Mouse (Mus musculus) heart, postnatal 0 days (tissue): Measurements from ENCODE around the gene March10. TPM values are rescaled to one million over a fixed set of nuclear protein-coding genes. Genes with fewer than 3 reads are reported as not detected.

Source experiments
- ATAC-seq: fragments of 200-750 bp; cut with Nextera tagmentation; 2 replicates; pipeline ENCODE4 v1.8.0; 2017; ENCODE audit warnings: low read depth, moderate number of reproducible peaks, moderate library complexity; ENCODE audit not compliant: insufficient read depth
- DNase-seq: peaks from one replicate; pipeline ENCODE4 v3.0.0-alpha.2; 2016; ENCODE audit warnings: low spot score
- H3K27ac ChIP-seq: fragments of 300-500 bp; sonication (generic); 2 replicates; pipeline ENCODE4 v1.5.1; 2014; ENCODE audit warnings: low read depth, mild to moderate bottlenecking
- H3K27me3 ChIP-seq: fragments of 300-500 bp; sonication (generic); 2 replicates; pipeline ENCODE4 v1.6.1; 2014; ENCODE audit warnings: low read length, mixed read lengths; ENCODE audit not compliant: control insufficient read depth, insufficient read depth
- H3K36me3 ChIP-seq: fragments of 300-500 bp; sonication (generic); replicated peaks from 2 replicates; pipeline ENCODE4 v1.6.1; 2014; ENCODE audit warnings: low read length, mixed read lengths; ENCODE audit not compliant: control insufficient read depth, insufficient read depth
- H3K4me1 ChIP-seq: fragments of 300-500 bp; sonication (generic); 2 replicates; pipeline ENCODE4 v1.6.1; 2014; ENCODE audit warnings: antibody characterized with exemption; ENCODE audit not compliant: control insufficient read depth, insufficient read depth
- H3K4me2 ChIP-seq: fragments of 300-500 bp; sonication (generic); 2 replicates; pipeline ENCODE4 v1.6.1; 2014; ENCODE audit warnings: low read depth, mild to moderate bottlenecking, low read length, moderate library complexity
- H3K4me3 ChIP-seq: fragments of 300-500 bp; sonication (generic); 2 replicates; pipeline ENCODE4 v1.5.1; 2014; ENCODE audit warnings: low read depth, low read length
- H3K9ac ChIP-seq: fragments of 300-500 bp; sonication (generic); replicated peaks from 2 replicates; pipeline ENCODE4 v1.6.1; 2014; ENCODE audit warnings: low read depth, low read length, mixed read lengths
- H3K9me3 ChIP-seq: fragments of 300-500 bp; sonication (generic); replicated peaks from 2 replicates; pipeline ENCODE4 v1.6.1; 2016; ENCODE audit warnings: low read length; ENCODE audit not compliant: control insufficient read depth
- CTCF ChIP-seq: IDR thresholded peaks from 2 replicates; pipeline ENCODE4 v1.5.1; 2016; ENCODE audit warnings: antibody characterized with exemption, control low read depth, low read depth
- EP300 ChIP-seq: IDR thresholded peaks from 2 replicates; pipeline ENCODE4 v1.6.1; 2016; ENCODE audit warnings: antibody characterized with exemption, low read depth
- WGBS: fragments of 180-500 bp; shearing (Covaris S2); extraction: QIAGEN DNeasy Blood & Tissue Kit; methylation state at CpG from one replicate; pipeline ENCODE4 v1.1.7; 2014; 5-methylcytosine and 5-hydroxymethylcytosine counted together
- polyA plus RNA-seq: library from polyadenylated mRNA; unstranded; fragments of >200 nt; fragmentation: Nextera tagmentation; extraction: Ambion mirVana; gene quantifications from 2 replicates; pipeline ENCODE4 v1.2.1, GENCODE M21; 2015
- total RNA-seq: library from RNA; depleted of rRNA; stranded (reverse); fragments of >200 nt; gene quantifications from 2 replicates; pipeline ENCODE4 v1.2.3, GENCODE M21; 2014; ENCODE audit warnings: low replicate concordance

The March10 gene
- total and polyA plus RNA-seq, 2 experiments from 2014 or later = not detected

DNA sequence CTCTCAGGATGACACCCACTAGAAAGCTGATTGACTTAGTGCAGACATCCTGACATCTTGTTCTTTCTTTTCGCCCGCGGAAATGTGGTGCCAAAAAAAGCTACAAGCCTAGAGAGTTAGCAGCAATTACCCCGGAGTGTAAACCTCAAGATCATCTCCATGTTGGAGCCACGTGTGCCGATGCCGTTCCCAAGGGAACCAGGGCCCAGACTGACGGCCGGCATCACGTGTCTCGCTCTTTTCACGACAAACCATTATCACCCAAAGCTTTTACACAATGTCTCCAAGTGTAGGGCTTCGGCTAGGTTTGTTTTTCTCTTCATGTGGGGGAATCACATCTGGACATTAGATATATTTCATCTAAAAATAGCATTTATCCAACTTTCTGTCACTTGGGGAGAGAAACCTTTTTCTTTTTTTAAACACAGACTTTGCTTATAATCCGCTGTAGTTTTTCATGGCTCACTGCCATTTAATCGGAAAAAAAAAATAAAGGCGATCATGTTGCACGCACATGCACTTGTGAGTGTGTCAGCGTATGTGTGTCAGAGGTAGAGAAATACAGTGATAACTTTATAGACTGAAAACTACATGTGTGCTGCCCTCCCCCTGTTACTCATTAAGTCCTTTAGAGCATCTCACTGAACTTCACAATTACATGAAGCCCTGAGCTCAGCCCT lies 39.2 kb upstream of the March10 start:
- peaks cover 39% of the 10 kb centered on the region for H3K4me1 ChIP-seq
- H3K9ac ChIP-seq = no peak overlapping the region
- no peaks in the 10 kb centered on the region for H3K27me3 ChIP-seq
- no peak overlapping the region for H3K4me3 ChIP-seq
- ATAC-seq (peak; percentile 53; the same call in 1 of the 2 replicates), DNase-seq (peak; percentile 61)
- H3K27ac ChIP-seq = no peak overlapping the region
- TF ChIP-seq EP300 = no peak
- H3K36me3 ChIP-seq = no peaks in the 10 kb centered on the region
- H3K4me2 ChIP-seq = peak overlapping the region; percentile 51
- no peaks in the 10 kb centered on the region for H3K9me3 ChIP-seq
- 29% methylated on average over 18 of the region's 18 CpGs for WGBS

- 53% methylated on average over 6 of the region's 6 CpGs for WGBS
- ATAC-seq (peak; percentile 71), DNase-seq (peak; percentile 39)
- no peaks in the 10 kb centered on the region for H3K9me3 ChIP-seq
- no peak overlapping the region for H3K4me3 ChIP-seq
- no peak overlapping the region for H3K9ac ChIP-seq
- H3K36me3 ChIP-seq = no peaks in the 10 kb centered on the region
- H3K27ac ChIP-seq = no peak overlapping the region
- no peaks in the 10 kb centered on the region for H3K27me3 ChIP-seq
- H3K4me2 ChIP-seq = peak overlapping the region; percentile 51; the same call in 1 of the 2 replicates
- H3K4me1 ChIP-seq = peaks cover 39% of the 10 kb centered on the region
- no peak for TF ChIP-seq CTCF
- no peak for TF ChIP-seq EP300
Observed at GRCm38 (mm10) chr11:105494786-105495369, 38.3 kb upstream of the March10 start.

GRCm38 (mm10) chr11:105492392-105492791 lies 35.9 kb upstream of the March10 start:
- ATAC-seq = peak; percentile 49; the same call in 1 of the 2 replicates
- no peaks in the 10 kb centered on the region for H3K27me3 ChIP-seq

DNA sequence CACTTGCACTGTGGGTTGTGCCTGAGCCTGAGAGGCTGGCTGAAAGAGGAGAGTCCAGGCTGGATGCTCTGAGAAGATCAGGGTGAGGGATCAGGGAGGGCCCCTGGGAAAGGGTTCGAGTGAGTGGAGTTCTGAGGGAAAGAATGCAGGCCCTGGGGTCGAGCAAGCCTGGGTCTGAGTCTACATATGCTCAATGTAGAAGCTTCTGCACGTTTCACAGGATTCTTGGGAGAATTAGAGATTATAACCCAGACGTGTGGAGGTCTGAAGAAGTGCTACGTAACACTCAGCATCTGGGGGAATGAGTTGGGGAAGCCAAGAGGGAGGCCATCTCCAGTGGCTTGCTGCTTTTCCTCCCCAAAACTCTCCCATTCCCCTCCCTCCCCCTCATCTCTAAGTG lies 34.4 kb upstream of the March10 start:
- Histone ChIP-seq H3K9me3 (no peaks in the 10 kb centered on the region), H3K27me3 (no peaks in the 10 kb centered on the region), H3K27ac (no peak overlapping the region), H3K4me2 (no peak overlapping the region), H3K9ac (no peak overlapping the region), H3K36me3 (no peaks in the 10 kb centered on the region), H3K4me1 (peaks cover 22% of the 10 kb centered on the region), H3K4me3 (no peak overlapping the region)
- no peak for DNase-seq
- TF ChIP-seq EP300 = no peak
- no peak for TF ChIP-seq CTCF
- 64% methylated on average over 5 of the region's 5 CpGs for WGBS
- no peak for ATAC-seq

More at GRCm38 (mm10) chr11:105492392-105492791, 35.9 kb upstream of the March10 start:
- Histone ChIP-seq H3K9me3 (no peaks in the 10 kb centered on the region), H3K4me3 (no peak overlapping the region), H3K36me3 (no peaks in the 10 kb centered on the region), H3K4me1 (peaks cover 33% of the 10 kb centered on the region), H3K4me2 (no peak overlapping the region), H3K27ac (no peak overlapping the region), H3K9ac (no peak overlapping the region)
- no peak for DNase-seq
- TF ChIP-seq EP300 (no peak), CTCF (no peak)
- 42% methylated on average over 4 of the region's 4 CpGs for WGBS

GRCm38 (mm10) chr11:105485412-105485811 lies 28.9 kb upstream of the March10 start:
- Histone ChIP-seq H3K27me3 (no peaks in the 10 kb centered on the region), H3K9ac (no peak overlapping the region), H3K27ac (no peak overlapping the region), H3K4me2 (no peak overlapping the region), H3K4me1 (no peaks in the 10 kb centered on the region), H3K4me3 (no peak overlapping the region), H3K36me3 (no peaks in the 10 kb centered on the region), H3K9me3 (no peaks in the 10 kb centered on the region)
- whole genome bisulfite sequencing = 63% methylated on average over 6 of the region's 6 CpGs
- TF ChIP-seq CTCF = no peak
- TF ChIP-seq EP300 = no peak
- ATAC-seq (no peak), DNase-seq (no peak)
